Mouse (Mus musculus) liver, postnatal 0 days (tissue): ENCODE measurements around the gene Lancl1. TPM values are rescaled to one million over a fixed set of nuclear protein-coding genes. Genes with fewer than 3 reads are reported as not detected.

ENCODE experiments used
- ATAC-seq: fragments of 200-750 bp; cut with Nextera tagmentation; 2 replicates; pipeline ENCODE4 v1.8.0; 2017; ENCODE audit warnings: mild to moderate bottlenecking, moderate library complexity
- DNase-seq: peaks from one replicate; pipeline ENCODE4 v3.0.0-alpha.2; 2016
- H3K27ac ChIP-seq: fragments of 300-500 bp; sonication (generic); 2 replicates; pipeline ENCODE4 v1.5.1; 2014; ENCODE audit warnings: antibody characterized with exemption, moderate library complexity, mild to moderate bottlenecking, low read depth
- H3K27me3 ChIP-seq: fragments of 300-500 bp; sonication (generic); 2 replicates; pipeline ENCODE4 v1.6.1; 2014; ENCODE audit warnings: low read length, control low read depth, mixed read lengths; ENCODE audit not compliant: insufficient read depth
- H3K36me3 ChIP-seq: fragments of 300-500 bp; sonication (generic); replicated peaks from 2 replicates; pipeline ENCODE4 v1.6.1; 2014; ENCODE audit warnings: mild to moderate bottlenecking, control low read depth, low read length, moderate library complexity, mixed read lengths; ENCODE audit not compliant: insufficient read depth
- H3K4me1 ChIP-seq: fragments of 300-500 bp; sonication (generic); 2 replicates; pipeline ENCODE4 v1.6.1; 2014; ENCODE audit warnings: antibody characterized with exemption, mild to moderate bottlenecking, control low read depth; ENCODE audit not compliant: insufficient read depth
- H3K4me2 ChIP-seq: fragments of 300-500 bp; sonication (generic); 2 replicates; pipeline ENCODE4 v1.6.1; 2014; ENCODE audit warnings: low read depth, mild to moderate bottlenecking, low read length, moderate library complexity, mixed read lengths
- H3K4me3 ChIP-seq: fragments of 300-500 bp; sonication (generic); 2 replicates; pipeline ENCODE4 v1.5.1; 2014; ENCODE audit warnings: low read depth, low read length
- H3K9ac ChIP-seq: fragments of 300-500 bp; sonication (generic); replicated peaks from 2 replicates; pipeline ENCODE4 v1.6.1; 2014; ENCODE audit warnings: mild to moderate bottlenecking, moderate library complexity
- H3K9me3 ChIP-seq: fragments of 300-500 bp; sonication (generic); 2 replicates; pipeline ENCODE4 v1.6.1; 2016; ENCODE audit warnings: mild to moderate bottlenecking, control low read depth, low read length, mixed read lengths
- CTCF ChIP-seq: sonication (generic); IDR thresholded peaks from 2 replicates; pipeline ENCODE4 v1.5.1; 2016; ENCODE audit warnings: antibody characterized with exemption, low read depth
- EP300 ChIP-seq: IDR thresholded peaks from 2 replicates; pipeline ENCODE4 v1.6.1; 2016; ENCODE audit warnings: antibody characterized with exemption, low read depth, mild to moderate bottlenecking
- WGBS: fragments of 180-500 bp; shearing (Covaris S2); extraction: QIAGEN DNeasy Blood & Tissue Kit; methylation state at CpG from one replicate; pipeline ENCODE4 v1.1.7; 2014; ENCODE audit not compliant: insufficient replicate concordance; 5-methylcytosine and 5-hydroxymethylcytosine counted together
- polyA plus RNA-seq: library from polyadenylated mRNA; unstranded; fragments of >200 nt; fragmentation: Nextera tagmentation; extraction: Ambion mirVana; gene quantifications from 2 replicates; pipeline ENCODE4 v1.2.1, GENCODE M21; 2015

Gene Lancl1
- polyA plus RNA-seq, 1 experiment from 2014 or later, result 26.8 TPM

DNA sequence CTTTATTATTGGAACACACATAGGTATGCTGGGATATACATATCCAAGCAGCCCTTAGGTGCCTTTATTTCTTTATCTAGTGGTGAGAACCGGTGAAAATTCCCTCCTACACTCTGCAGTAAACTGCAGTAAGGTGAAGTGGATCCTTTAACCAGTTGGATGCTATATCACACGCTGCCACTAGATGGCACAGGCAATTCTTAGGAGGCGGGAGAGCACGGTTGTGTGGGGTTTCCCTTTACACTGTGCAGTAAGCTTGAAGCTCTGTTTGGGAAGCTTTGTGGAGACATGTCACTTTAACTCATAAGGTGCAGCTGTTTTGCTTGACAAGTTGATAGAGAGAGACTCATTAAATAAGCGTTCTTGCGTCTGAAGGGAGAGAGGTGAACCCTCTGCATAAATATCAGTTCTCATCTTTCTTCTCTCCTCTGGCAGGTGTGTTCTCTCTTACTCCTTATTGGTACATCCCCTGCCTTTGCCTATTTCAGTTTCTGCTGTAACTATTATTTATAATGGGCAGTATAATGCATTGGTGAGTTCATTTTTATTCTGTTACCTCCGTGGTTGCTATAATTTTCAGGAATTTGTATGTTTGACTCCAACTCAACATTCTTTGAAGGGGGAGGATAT is 22.9 kb upstream of the Lancl1 start:
- Histone ChIP-seq H3K4me1 (no peaks in the 10 kb centered on the region), H3K36me3 (no peaks in the 10 kb centered on the region), H3K27ac (no peak overlapping the region), H3K4me3 (no peak overlapping the region), H3K27me3 (no peaks in the 10 kb centered on the region), H3K9ac (no peak overlapping the region), H3K4me2 (peak overlapping the region; percentile 15; the same call in 1 of the 2 replicates), H3K9me3 (no peaks in the 10 kb centered on the region)
- ATAC-seq, result peak; percentile 80
- 13% methylated on average over 7 of the region's 7 CpGs for WGBS
- TF ChIP-seq CTCF, result peak; percentile 90
- no peak for TF ChIP-seq EP300
- peak; percentile 73 for DNase-seq

- Histone ChIP-seq H3K27ac (no peak overlapping the region), H3K4me1 (no peaks in the 10 kb centered on the region), H3K4me2 (no peak overlapping the region), H3K9me3 (no peaks in the 10 kb centered on the region), H3K4me3 (no peak overlapping the region), H3K27me3 (no peaks in the 10 kb centered on the region), H3K36me3 (no peaks in the 10 kb centered on the region), H3K9ac (no peak overlapping the region)
- TF ChIP-seq EP300 (no peak), CTCF (no peak)
- no peak for ATAC-seq
- 75% methylated on average over 7 of the region's 7 CpGs for WGBS
- no peak for DNase-seq
Measured at GRCm38 (mm10) chr1:67055816-67056215, 17.1 kb upstream of the Lancl1 start.

DNA sequence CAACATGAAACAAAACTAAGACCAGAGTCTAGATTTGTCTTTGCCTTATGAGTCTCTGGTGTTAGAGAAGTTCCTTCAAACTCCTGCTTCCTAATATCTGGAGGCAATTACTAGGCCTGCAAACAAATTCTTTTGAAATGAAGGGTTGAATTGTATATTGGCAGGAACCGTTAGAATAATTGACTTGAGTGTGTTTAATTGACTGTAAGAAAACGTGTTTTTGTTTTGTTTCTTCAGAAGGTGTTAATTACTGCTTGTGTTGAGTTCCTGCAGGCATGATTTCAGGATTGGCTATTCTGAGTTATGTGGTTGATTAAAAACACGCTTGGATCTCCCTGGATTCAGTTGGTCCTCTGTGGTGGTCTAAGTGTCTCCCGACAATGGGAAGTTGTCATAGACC is 14.0 kb upstream of the Lancl1 start:
- Histone ChIP-seq H3K9ac (no peak overlapping the region), H3K27ac (no peak overlapping the region), H3K4me1 (no peaks in the 10 kb centered on the region), H3K9me3 (no peaks in the 10 kb centered on the region), H3K4me3 (no peak overlapping the region), H3K27me3 (no peaks in the 10 kb centered on the region), H3K36me3 (no peaks in the 10 kb centered on the region), H3K4me2 (no peak overlapping the region)
- DNase-seq (no peak), ATAC-seq (no peak)
- TF ChIP-seq EP300 (no peak), CTCF (no peak)
- 68% methylated on average over 4 of the region's 4 CpGs for WGBS

DNA sequence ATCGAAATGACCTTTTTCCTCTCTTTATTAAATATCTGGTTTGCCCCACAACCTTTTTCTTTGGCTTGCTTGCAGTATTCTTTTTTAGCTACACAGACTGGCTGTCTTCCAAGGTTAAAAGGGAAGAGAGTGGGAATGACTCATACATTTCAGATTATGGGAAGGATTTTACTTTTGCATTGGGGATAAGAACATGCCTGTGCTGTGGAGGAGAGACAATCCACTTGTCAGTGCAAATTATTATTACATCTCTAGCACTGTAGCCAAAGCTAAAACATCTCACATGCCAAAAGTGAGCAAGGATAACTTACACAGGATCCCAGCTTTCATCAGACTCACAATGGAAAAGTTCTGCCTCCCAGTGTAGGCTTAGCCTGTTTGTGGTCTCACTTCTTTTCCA is 10.9 kb upstream of the Lancl1 start:
- no peak for TF ChIP-seq CTCF
- no peak for TF ChIP-seq EP300
- Histone ChIP-seq H3K9ac (no peak overlapping the region), H3K4me2 (no peak overlapping the region), H3K27ac (no peak overlapping the region), H3K36me3 (no peaks in the 10 kb centered on the region), H3K27me3 (no peaks in the 10 kb centered on the region), H3K9me3 (no peaks in the 10 kb centered on the region), H3K4me3 (no peak overlapping the region), H3K4me1 (no peaks in the 10 kb centered on the region)
- WGBS, result 51% methylated on average over 1 of the region's 1 CpGs
- DNase-seq (no peak), ATAC-seq (no peak)

- TF ChIP-seq CTCF (no peak), EP300 (no peak)
- H3K4me1 ChIP-seq, result no peaks in the 10 kb centered on the region
- ATAC-seq (no peak), DNase-seq (no peak)
- H3K4me3 ChIP-seq, result no peak overlapping the region
- H3K9ac ChIP-seq, result no peak overlapping the region
- 49% methylated on average over 4 of the region's 4 CpGs for WGBS
- H3K9me3 ChIP-seq, result no peaks in the 10 kb centered on the region
- H3K27me3 ChIP-seq, result no peaks in the 10 kb centered on the region
- no peaks in the 10 kb centered on the region for H3K36me3 ChIP-seq
- no peak overlapping the region for H3K27ac ChIP-seq
- H3K4me2 ChIP-seq, result no peak overlapping the region
Measured at GRCm38 (mm10) chr1:67048696-67049095, 10.0 kb upstream of the Lancl1 start.

DNA sequence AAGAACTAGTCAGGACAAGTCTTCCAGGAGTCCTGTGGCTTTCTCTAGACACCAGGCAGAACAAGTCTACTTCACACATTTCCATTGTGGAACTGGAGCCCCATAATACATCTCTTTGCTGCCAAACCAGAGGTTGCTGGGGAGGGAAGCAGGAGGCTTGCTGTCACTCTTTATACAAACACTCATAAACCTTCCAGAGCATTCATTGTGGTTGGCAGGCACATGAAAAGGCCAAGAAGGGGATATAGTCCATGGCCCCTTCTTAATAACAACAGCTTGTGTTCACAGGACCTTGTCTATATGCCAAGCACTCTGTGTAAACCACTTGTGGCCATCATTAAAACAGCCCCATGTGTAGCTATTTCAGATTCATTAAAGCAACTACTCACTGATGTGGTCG is 6.4 kb upstream of the Lancl1 start:
- DNase-seq, result no peak
- peaks cover 7% of the 10 kb centered on the region; the same call in 1 of the 2 replicates for H3K4me1 ChIP-seq
- no peaks in the 10 kb centered on the region for H3K36me3 ChIP-seq
- TF ChIP-seq EP300 (no peak), CTCF (no peak)
- H3K9me3 ChIP-seq, result no peaks in the 10 kb centered on the region
- no peak overlapping the region for H3K4me2 ChIP-seq
- WGBS, result 62% methylated on average over 1 of the region's 1 CpGs
- H3K27me3 ChIP-seq, result no peaks in the 10 kb centered on the region
- no peak for ATAC-seq
- H3K4me3 ChIP-seq, result no peak overlapping the region
- H3K9ac ChIP-seq, result no peak overlapping the region
- H3K27ac ChIP-seq, result no peak overlapping the region

GRCm38 (mm10) chr1:67042583-67042982 is 3.9 kb upstream of the Lancl1 start:
- Histone ChIP-seq H3K4me2 (0 out of 2 replicates have a peak overlapping the region, but pooled peaks have one; percentile 13), H3K4me1 (peaks cover 13% of the 10 kb centered on the region), H3K4me3 (no peak overlapping the region), H3K9me3 (no peaks in the 10 kb centered on the region), H3K9ac (no peak overlapping the region), H3K27me3 (no peaks in the 10 kb centered on the region), H3K27ac (peak overlapping the region; percentile 35; the same call in 1 of the 2 replicates), H3K36me3 (no peaks in the 10 kb centered on the region)
- ATAC-seq (peak; percentile 53), DNase-seq (peak; percentile 34)
- WGBS, result 32% methylated on average over 7 of the region's 7 CpGs
- no peak for TF ChIP-seq EP300
- no peak for TF ChIP-seq CTCF
